Mouse (Mus musculus) lung, postnatal 0 days (tissue): ENCODE results near the gene Oosp2.

Experiments used
- CTCF ChIP-seq: IDR thresholded peaks from 2 replicates; pipeline ENCODE4 v1.5.1; 2016; ENCODE audit warnings: antibody characterized with exemption, mild to moderate bottlenecking
- EP300 ChIP-seq: IDR thresholded peaks from 2 replicates; pipeline ENCODE4 v1.6.1; 2016; ENCODE audit warnings: antibody characterized with exemption, mild to moderate bottlenecking, control low read depth

DNA sequence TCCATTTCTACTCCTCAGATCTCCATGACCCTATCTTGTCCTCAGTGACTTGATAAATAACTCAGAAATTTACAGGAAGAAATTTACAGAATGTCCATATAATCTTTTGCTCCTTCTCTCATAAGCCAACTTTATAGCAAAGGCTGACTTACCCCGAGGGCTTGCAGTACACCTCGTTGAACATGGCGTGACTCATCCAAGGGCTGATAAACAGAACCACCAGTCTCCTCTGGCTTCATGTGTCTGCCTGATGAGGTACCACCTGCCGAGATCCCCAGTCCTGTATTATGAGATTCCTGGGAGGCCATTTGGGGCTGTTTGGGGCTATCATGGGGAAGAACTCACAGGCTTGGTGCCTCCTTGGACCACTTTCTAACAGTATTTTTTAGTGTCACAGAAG, 21.3 kb downstream of the Oosp2 start:
- TF ChIP-seq CTCF (no peak), EP300 (no peak)
